Mouse (Mus musculus) limb, embryonic 14.5 days (tissue): ENCODE measurements at regions not wholly inside any gene's neighbourhood (a gene's known extent, or its start where the extent isn't known, plus 50 kb on each side); places are given as distances from the start of the nearest gene placed in this dataset.

Experiments used
- ATAC-seq: fragments of 200-750 bp; cut with Nextera tagmentation; 2 replicates; pipeline ENCODE4 v1.8.0; 2017; ENCODE audit warnings: low read depth, moderate number of reproducible peaks, moderate TSS enrichment; ENCODE audit not compliant: low FRiP score
- DNase-seq: peaks from one replicate; pipeline ENCODE4 v3.0.0-alpha.2; 2015; ENCODE audit warnings: low spot score
- H3K27ac ChIP-seq: fragments of 300-500 bp; sonication (generic); replicated peaks from 2 replicates; pipeline ENCODE4 v1.5.1; 2014; ENCODE audit warnings: low read depth, mild to moderate bottlenecking, low read length, moderate library complexity, mixed read lengths
- H3K27me3 ChIP-seq: fragments of 300-500 bp; sonication (generic); 2 replicates; pipeline ENCODE4 v1.6.1; 2014; ENCODE audit warnings: low read length, mixed read lengths; ENCODE audit not compliant: control insufficient read depth, insufficient read depth
- H3K36me3 ChIP-seq: fragments of 300-500 bp; sonication (generic); 2 replicates; pipeline ENCODE4 v1.6.1; 2014; ENCODE audit warnings: mild to moderate bottlenecking, low read length, moderate library complexity, mixed read lengths; ENCODE audit not compliant: control insufficient read depth, insufficient read depth
- H3K4me1 ChIP-seq: fragments of 300-500 bp; sonication (generic); 2 replicates; pipeline ENCODE4 v1.6.1; 2014; ENCODE audit warnings: antibody characterized with exemption, low read length, mixed read lengths; ENCODE audit not compliant: control insufficient read depth, insufficient read depth
- H3K4me2 ChIP-seq: fragments of 300-500 bp; sonication (generic); replicated peaks from 2 replicates; pipeline ENCODE4 v1.6.1; 2014; ENCODE audit warnings: low read depth, mild to moderate bottlenecking, low read length, moderate library complexity; ENCODE audit not compliant: severe bottlenecking
- H3K4me3 ChIP-seq: fragments of 300-500 bp; sonication (generic); replicated peaks from 2 replicates; pipeline ENCODE4 v1.5.1; 2014; ENCODE audit warnings: low read length
- H3K9ac ChIP-seq: fragments of 300-500 bp; sonication (generic); 2 replicates; pipeline ENCODE4 v1.6.1; 2014; ENCODE audit warnings: mild to moderate bottlenecking, low read depth, low read length, moderate library complexity; ENCODE audit not compliant: severe bottlenecking
- H3K9me3 ChIP-seq: fragments of 300-500 bp; sonication (generic); 2 replicates; pipeline ENCODE4 v1.6.1; 2016; ENCODE audit warnings: low read length; ENCODE audit not compliant: control insufficient read depth
- POLR2A ChIP-seq: fragments of 200-500 bp; IDR thresholded peaks from 2 replicates; pipeline ENCODE4 v1.8.0; 2012; ENCODE audit warnings: inconsistent platforms, mild to moderate bottlenecking, moderate library complexity, borderline replicate concordance; ENCODE audit not compliant: insufficient read depth, insufficient read length; ENCODE audit errors: extremely low read depth
- WGBS: fragments of 180-500 bp; shearing (Covaris S2); extraction: QIAGEN DNeasy Blood & Tissue Kit; methylation state at CpG from one replicate; pipeline ENCODE4 v1.1.7; 2014; 5-methylcytosine and 5-hydroxymethylcytosine counted together

DNA sequence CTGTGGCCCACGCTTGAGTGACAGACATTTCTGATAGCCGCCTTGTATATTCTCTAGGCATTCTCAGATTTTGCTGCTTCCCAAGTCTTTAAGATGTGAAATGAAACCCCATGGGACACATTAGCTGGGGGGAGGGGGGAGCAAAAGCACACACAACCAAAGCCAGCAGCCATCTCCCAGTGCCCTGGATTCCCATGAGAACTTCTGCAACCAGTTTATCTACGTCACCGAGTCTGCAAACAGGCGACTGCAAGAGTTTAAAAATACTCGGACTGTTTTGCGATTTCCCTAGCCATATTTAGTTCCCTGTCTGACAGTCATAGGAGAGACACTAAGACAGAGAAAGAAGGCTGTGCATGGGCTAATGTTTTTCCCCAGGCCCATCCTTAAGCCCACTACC is 52.3 kb upstream of the Hddc2 start:
- Histone ChIP-seq H3K27ac (no peak overlapping the region), H3K4me3 (no peak overlapping the region), H3K36me3 (no peaks in the 10 kb centered on the region), H3K9ac (no peak overlapping the region), H3K4me2 (no peak overlapping the region), H3K9me3 (no peaks in the 10 kb centered on the region), H3K4me1 (no peaks in the 10 kb centered on the region), H3K27me3 (no peaks in the 10 kb centered on the region)
- ATAC-seq (no peak), DNase-seq (no peak)
- 78% methylated on average over 7 of the region's 7 CpGs for whole genome bisulfite sequencing
- no peak for TF ChIP-seq POLR2A
